Mouse (Mus musculus): Measurements from ENCODE around the gene Ube2s.

DNA sequence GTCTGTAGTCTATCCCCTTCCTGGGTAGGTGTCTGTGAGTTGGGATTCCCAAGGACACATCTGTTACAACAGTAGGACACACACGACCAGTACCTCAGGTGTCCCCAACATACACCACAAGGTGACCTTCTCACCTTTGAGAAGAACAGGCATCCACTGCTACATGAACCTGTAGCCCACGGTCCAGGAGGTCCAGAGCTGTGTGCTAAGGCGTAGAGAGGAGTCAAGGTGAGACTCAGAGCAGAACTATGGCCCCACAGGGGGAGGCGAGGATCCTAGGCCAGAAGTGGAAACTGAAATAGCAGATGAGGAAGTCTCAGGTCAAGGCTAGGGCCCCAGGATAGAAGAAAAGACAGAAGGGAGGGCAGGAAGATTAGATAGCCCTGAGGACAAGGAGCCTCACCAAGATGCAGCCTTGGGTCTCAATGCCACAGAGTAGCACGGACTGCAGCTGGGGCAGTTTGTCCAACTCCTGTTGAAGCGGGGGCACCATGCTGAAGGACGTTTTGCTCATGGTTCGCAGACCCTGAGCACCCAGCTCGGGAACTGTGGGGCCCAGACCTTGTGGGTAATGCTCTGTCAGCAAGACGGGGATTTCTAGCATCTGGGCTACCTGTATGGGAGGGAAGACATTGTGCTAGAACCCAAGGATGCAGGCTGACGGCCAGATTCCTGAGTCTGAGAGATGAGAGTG is 38.4 kb upstream of the Ube2s start:
- TF ChIP-seq CTCF (IDR thresholded peaks at IDR 0.05; ENCODE audit: extremely low read depth, insufficient read depth, low read length) (no peak), POLR2A (IDR thresholded peaks at IDR 0.05; ENCODE audit: extremely low read depth, insufficient read depth, low read length) (no peak)
